Mouse (Mus musculus): ENCODE measurements around the gene Drg2. TPM values are rescaled to one million over a fixed set of nuclear protein-coding genes. Genes with fewer than 3 reads are reported as not detected.

The Drg2 gene
- polyA plus RNA-seq, 1 experiment from 2014 or later: 137 TPM

- H3K36me3 ChIP-seq (ENCODE audit: control insufficient read depth, insufficient read depth, low read length): no peaks in the 10 kb centered on the region
- H3K9me3 ChIP-seq (ENCODE audit: control insufficient read depth, low read length): no peaks in the 10 kb centered on the region
- H3K9ac ChIP-seq (ENCODE audit: low read length): no peak overlapping the region
- H3K4me1 ChIP-seq (ENCODE audit: control insufficient read depth, insufficient read depth, low read length): no peaks in the 10 kb centered on the region
- peaks cover 5% of the 10 kb centered on the region; the same call in 1 of the 2 replicates for H3K27me3 ChIP-seq (ENCODE audit: control insufficient read depth, insufficient read depth, low read length)
- DNase-seq (ENCODE audit: low spot score): no peak
- no peak for ATAC-seq (ENCODE audit: insufficient number of reproducible peaks, low FRiP score, low TSS enrichment, low read depth)
- H3K4me3 ChIP-seq (ENCODE audit: low read depth, low read length): no peak overlapping the region
- H3K27ac ChIP-seq (replicated peaks; ENCODE audit: low read depth, low read length): no peak overlapping the region
- no peak overlapping the region for H3K4me2 ChIP-seq (ENCODE audit: low read depth, severe bottlenecking)
- WGBS: 68% methylated on average over 2 of the region's 2 CpGs
Observed at GRCm38 (mm10) chr11:60514941-60515340, 60.5 kb downstream of the Drg2 start.

- H3K9ac ChIP-seq (ENCODE audit: low read length): no peak overlapping the region
- H3K27me3 ChIP-seq (ENCODE audit: control insufficient read depth, insufficient read depth, low read length): no peaks in the 10 kb centered on the region
- no peak overlapping the region for H3K4me2 ChIP-seq (ENCODE audit: low read depth, severe bottlenecking)
- DNase-seq (ENCODE audit: low spot score) (no peak), ATAC-seq (ENCODE audit: insufficient number of reproducible peaks, low FRiP score, low TSS enrichment, low read depth) (no peak)
- H3K4me1 ChIP-seq (ENCODE audit: control insufficient read depth, insufficient read depth, low read length): no peaks in the 10 kb centered on the region
- no peaks in the 10 kb centered on the region for H3K36me3 ChIP-seq (ENCODE audit: control insufficient read depth, insufficient read depth, low read length)
- 87% methylated on average over 4 of the region's 4 CpGs for WGBS
- H3K27ac ChIP-seq (replicated peaks; ENCODE audit: low read depth, low read length): no peak overlapping the region
- H3K4me3 ChIP-seq (ENCODE audit: low read depth, low read length): no peak overlapping the region
- no peaks in the 10 kb centered on the region for H3K9me3 ChIP-seq (ENCODE audit: control insufficient read depth, low read length)
Observed at GRCm38 (mm10) chr11:60518305-60518704, 63.9 kb downstream of the Drg2 start.

Other genes starting within 250 kb of the Drg2 start
- 53.2 and 55.3 TPM in 2 replicates for gene Srebf1, start 232.0 kb upstream of the Drg2 start, polyA plus RNA-seq (2014; fragmentation: Nextera tagmentation; extraction: Ambion mirVana)
- gene Tom1l2, start 101.7 kb upstream of the Drg2 start, polyA plus RNA-seq (2014; fragmentation: Nextera tagmentation; extraction: Ambion mirVana): 10.6 and 12.2 TPM in 2 replicates
- 1.4 and 1.9 TPM in 2 replicates for gene Drc3, start 101.3 kb upstream of the Drg2 start, polyA plus RNA-seq (2014; fragmentation: Nextera tagmentation; extraction: Ambion mirVana)
- 28.6 and 30.8 TPM in 2 replicates for gene Gid4, start 37.4 kb upstream of the Drg2 start, polyA plus RNA-seq (2014; fragmentation: Nextera tagmentation; extraction: Ambion mirVana)
- 48.4 and 53.7 TPM in 2 replicates for gene Atpaf2, start 36.1 kb upstream of the Drg2 start, polyA plus RNA-seq (2014; fragmentation: Nextera tagmentation; extraction: Ambion mirVana)
- gene Myo15, start 14.7 kb downstream of the Drg2 start, polyA plus RNA-seq (2014; fragmentation: Nextera tagmentation; extraction: Ambion mirVana): 0.17 and 0.31 TPM in 2 replicates
- gene Alkbh5, start 81.8 kb downstream of the Drg2 start, polyA plus RNA-seq (2014; fragmentation: Nextera tagmentation; extraction: Ambion mirVana): 34.7 and 34.9 TPM in 2 replicates
- 98.5 and 102 TPM in 2 replicates for gene Llgl1, start 245.1 kb downstream of the Drg2 start, polyA plus RNA-seq (2014; fragmentation: Nextera tagmentation; extraction: Ambion mirVana)

Data from limb, embryonic 11.5 days (tissue).